Mouse (Mus musculus): ENCODE measurements at regions not wholly inside any gene's neighbourhood (a gene's known extent, or its start where the extent isn't known, plus 50 kb on each side); places are given as distances from the start of the nearest gene placed in this dataset.

DNA sequence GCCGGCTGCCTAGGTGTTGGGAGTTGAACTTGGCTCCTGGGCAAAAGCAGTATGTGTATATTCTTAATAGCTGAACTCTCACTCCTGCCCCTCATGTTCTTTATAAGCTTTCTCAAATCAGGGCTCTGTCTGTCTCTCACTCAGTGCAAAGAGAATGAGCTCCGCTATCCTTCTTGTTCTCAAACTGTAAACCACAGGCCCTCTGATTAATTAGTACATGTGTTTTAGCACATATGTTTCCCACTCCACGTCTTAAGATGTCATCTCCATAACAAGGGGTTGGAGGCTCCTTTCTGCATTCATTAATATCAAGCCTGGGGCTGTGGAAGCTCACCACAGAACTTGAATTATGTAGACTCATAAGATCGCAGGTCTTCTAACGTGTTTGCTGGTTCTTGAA, 104.7 kb downstream of the Nsun3 start:
- H3K27ac ChIP-seq: no peak overlapping the region
- H3K36me3 ChIP-seq: no peaks in the 10 kb centered on the region
- H3K9me3 ChIP-seq: no peaks in the 10 kb centered on the region
- H3K27me3 ChIP-seq (ENCODE audit: insufficient read depth, poor library complexity, severe bottlenecking): no peaks in the 10 kb centered on the region
- DNase-seq (ENCODE audit: low spot score): no peak
- 87% methylated on average over 5 of the region's 5 CpGs for WGBS
- H3K4me1 ChIP-seq (replicated peaks): no peaks in the 10 kb centered on the region
- no peak overlapping the region for H3K4me3 ChIP-seq

DNA sequence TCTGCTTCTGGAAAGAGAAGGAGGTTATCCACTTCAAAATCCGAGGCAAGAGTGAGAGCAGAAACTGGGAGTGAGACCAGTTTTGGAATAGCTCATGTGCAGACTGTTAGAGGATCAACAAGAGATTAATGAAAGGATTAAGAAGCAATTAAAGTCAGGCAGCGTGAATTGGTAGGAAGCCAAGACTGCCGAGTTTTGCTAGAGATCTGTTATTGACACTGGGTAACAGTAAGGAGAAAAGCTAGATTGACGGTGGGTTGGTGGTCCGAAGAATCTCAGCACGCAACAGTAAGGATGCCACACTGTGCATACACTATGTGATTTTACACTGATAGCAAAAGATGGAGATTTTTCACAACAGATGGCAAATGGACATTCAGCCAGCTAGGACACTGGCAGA, 109.8 kb downstream of the Nsun3 start:
- H3K9me3 ChIP-seq: no peaks in the 10 kb centered on the region
- no peak for DNase-seq (ENCODE audit: low spot score)
- H3K27me3 ChIP-seq (ENCODE audit: insufficient read depth, poor library complexity, severe bottlenecking): no peaks in the 10 kb centered on the region
- H3K27ac ChIP-seq: no peak overlapping the region
- no peak overlapping the region for H3K4me3 ChIP-seq
- H3K4me1 ChIP-seq (replicated peaks): no peaks in the 10 kb centered on the region
- 86% methylated on average over 6 of the region's 6 CpGs for WGBS
- H3K36me3 ChIP-seq: no peaks in the 10 kb centered on the region

DNA sequence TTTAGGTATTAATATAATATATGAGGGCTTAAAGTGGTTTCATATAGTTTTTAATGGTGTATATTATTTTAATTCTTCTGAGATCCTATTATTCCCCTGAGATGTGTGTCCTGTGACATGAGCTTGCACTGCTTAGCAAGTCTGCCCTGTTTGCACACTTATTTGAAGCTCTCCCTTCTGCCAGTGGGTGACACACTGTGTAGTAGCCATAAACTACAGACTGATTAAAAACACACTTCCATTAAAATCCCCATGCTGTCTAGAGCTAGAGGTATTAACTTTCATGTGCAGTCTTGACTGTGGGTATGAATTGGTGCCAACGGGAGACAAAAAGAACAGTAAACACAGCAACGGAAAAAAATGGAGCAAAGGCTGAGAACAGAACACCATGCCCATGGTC, 129.2 kb downstream of the Nsun3 start:
- no peaks in the 10 kb centered on the region for H3K4me1 ChIP-seq (replicated peaks)
- WGBS: 86% methylated on average over 2 of the region's 2 CpGs
- H3K27ac ChIP-seq: no peak overlapping the region
- H3K9me3 ChIP-seq: no peaks in the 10 kb centered on the region
- H3K27me3 ChIP-seq (ENCODE audit: insufficient read depth, poor library complexity, severe bottlenecking): no peaks in the 10 kb centered on the region
- no peak overlapping the region for H3K4me3 ChIP-seq
- H3K36me3 ChIP-seq: no peaks in the 10 kb centered on the region
- DNase-seq (ENCODE audit: low spot score): no peak

DNA sequence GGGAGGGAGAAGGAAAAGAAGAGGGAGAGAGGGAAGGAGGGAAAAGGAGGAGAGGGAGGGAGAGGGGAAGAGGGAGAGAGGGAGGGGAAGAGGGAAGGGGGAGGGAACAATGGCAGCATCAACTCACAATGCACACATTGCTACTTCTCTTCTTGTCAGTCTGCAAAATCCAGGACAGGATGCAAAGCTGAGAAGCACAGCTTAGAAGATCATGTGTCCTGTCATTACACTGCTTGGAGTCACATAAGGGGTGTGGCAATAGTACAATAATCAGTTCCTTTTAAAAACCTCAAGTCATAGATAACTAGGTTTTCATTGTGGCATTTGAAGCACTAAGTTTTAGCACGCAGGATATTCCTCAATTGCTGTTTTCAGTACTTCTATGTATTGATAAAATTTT, 132.2 kb downstream of the Nsun3 start:
- Histone ChIP-seq H3K4me1 (replicated peaks) (no peaks in the 10 kb centered on the region), H3K36me3 (no peaks in the 10 kb centered on the region), H3K4me3 (no peak overlapping the region), H3K9me3 (no peaks in the 10 kb centered on the region), H3K27me3 (ENCODE audit: insufficient read depth, poor library complexity, severe bottlenecking) (0 out of 2 replicates have a peak, but pooled peaks cover 3% of the 10 kb centered on the region), H3K27ac (no peak overlapping the region)
- DNase-seq (ENCODE audit: low spot score): no peak
- 84% methylated on average over 1 of the region's 1 CpGs for WGBS

DNA sequence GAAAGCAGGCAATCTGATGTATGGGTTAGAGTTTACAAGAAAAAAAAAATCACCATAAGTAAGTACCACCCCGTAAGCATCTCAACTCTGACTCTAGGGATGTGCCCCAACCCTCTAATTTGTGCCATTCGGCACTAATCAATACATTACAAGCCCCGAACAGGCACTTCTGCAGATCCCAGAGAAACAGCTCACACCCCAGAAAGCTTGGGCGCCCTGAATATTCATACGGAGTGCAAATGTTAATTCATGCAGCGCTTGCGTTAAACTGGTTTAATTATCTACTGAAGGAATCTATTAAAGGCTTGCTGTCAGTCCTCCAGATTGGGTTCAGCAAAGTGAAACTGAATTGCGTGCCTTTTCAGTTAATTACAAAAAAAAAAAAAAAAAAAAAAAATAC, 132.8 kb downstream of the Nsun3 start:
- Histone ChIP-seq H3K4me1 (replicated peaks) (no peaks in the 10 kb centered on the region), H3K27me3 (ENCODE audit: insufficient read depth, poor library complexity, severe bottlenecking) (0 out of 2 replicates have a peak, but pooled peaks cover 3% of the 10 kb centered on the region), H3K4me3 (no peak overlapping the region), H3K36me3 (no peaks in the 10 kb centered on the region), H3K27ac (no peak overlapping the region), H3K9me3 (no peaks in the 10 kb centered on the region)
- no peak for DNase-seq (ENCODE audit: low spot score)
- WGBS: 43% methylated on average over 8 of the region's 8 CpGs

DNA sequence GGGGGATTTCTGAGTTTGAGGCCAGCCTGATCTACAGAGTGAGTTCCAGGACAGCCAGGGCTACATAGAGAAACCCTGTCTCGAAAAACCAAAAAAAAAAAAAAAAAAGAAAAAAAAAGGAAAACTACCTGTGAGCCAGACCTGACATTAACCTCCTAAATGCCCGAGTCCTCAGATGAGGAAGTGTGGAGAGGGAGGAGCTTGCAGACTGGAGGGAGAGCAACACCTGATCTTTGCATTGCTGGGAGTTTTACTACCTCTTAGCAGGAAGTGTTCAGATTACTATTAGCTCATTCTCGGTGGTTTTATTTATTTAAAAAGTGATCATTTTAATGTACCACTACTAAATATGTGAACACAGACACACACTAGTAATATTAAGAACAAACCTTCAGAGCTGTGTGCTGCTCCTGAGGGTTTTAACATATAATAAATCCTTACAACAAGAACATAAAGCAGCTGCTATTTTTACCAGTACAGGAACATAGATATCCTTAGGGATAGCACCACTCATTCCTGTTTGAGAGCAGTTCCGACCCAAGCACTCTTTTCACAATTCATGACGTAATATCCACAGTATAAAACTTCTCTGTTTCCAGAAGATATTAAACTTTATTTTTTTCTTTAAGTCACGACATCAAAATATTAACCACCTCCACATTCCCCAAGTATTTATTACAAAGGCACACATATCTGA, 133.7 kb downstream of the Nsun3 start:
- no peak for DNase-seq (ENCODE audit: low spot score)
- no peak overlapping the region for H3K4me3 ChIP-seq
- H3K4me1 ChIP-seq (replicated peaks): no peaks in the 10 kb centered on the region
- H3K36me3 ChIP-seq: no peaks in the 10 kb centered on the region
- WGBS: 84% methylated on average over 6 of the region's 6 CpGs
- no peak overlapping the region for H3K27ac ChIP-seq
- no peaks in the 10 kb centered on the region for H3K9me3 ChIP-seq
- H3K27me3 ChIP-seq (ENCODE audit: insufficient read depth, poor library complexity, severe bottlenecking): 0 out of 2 replicates have a peak, but pooled peaks cover 3% of the 10 kb centered on the region

DNA sequence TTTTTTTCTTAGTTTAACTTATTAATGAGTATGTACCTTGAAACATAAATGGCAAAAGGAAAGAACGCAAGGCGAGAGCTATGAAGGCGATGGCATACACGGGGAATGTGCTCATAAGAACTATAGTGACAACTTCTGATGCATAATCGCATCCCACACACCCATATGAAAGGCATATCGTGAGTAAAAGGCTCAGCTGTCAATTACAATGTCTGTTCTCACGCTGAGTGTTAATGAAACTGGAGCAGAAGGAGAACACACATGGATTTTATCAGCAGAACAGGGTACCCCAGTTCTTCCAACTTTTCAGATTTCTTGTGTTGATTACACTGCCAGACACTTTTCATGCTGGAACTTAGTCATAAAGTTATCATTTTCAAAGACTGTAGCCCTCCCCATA, 135.8 kb downstream of the Nsun3 start:
- no peaks in the 10 kb centered on the region for H3K9me3 ChIP-seq
- WGBS: 88% methylated on average over 7 of the region's 7 CpGs
- no peak for DNase-seq (ENCODE audit: low spot score)

DNA sequence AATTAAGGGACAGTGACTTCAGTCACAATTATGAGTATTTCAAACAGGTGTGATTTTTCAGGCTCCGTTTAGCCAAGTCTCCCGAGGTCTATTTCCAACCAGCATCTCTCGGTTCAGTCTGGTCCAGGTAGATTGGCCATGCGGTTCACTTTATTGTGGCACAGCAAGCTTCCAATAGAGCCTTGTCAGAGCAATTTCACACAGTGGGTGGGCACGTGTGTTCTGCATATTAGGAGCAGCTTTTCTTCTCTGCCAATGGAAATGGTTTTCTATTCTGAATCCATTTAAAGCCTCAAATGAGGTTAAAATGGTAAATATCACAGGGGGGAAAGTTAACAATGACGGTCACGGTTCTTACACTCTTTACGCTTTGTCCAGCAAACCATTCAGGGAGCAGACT, 138.3 kb downstream of the Nsun3 start:
- H3K27me3 ChIP-seq (ENCODE audit: insufficient read depth, poor library complexity, severe bottlenecking): 0 out of 2 replicates have a peak, but pooled peaks cover 3% of the 10 kb centered on the region
- H3K9me3 ChIP-seq: no peaks in the 10 kb centered on the region
- H3K36me3 ChIP-seq: no peaks in the 10 kb centered on the region
- no peak overlapping the region for H3K27ac ChIP-seq
- no peaks in the 10 kb centered on the region for H3K4me1 ChIP-seq (replicated peaks)
- no peak overlapping the region for H3K4me3 ChIP-seq
- 55% methylated on average over 8 of the region's 8 CpGs for WGBS
- DNase-seq (ENCODE audit: low spot score): no peak

More for the DNA sequence above, 135.8 kb downstream of the Nsun3 start:
- no peak overlapping the region for H3K4me3 ChIP-seq
- H3K27ac ChIP-seq: no peak overlapping the region
- H3K27me3 ChIP-seq (ENCODE audit: insufficient read depth, poor library complexity, severe bottlenecking): 0 out of 2 replicates have a peak, but pooled peaks cover 3% of the 10 kb centered on the region
- H3K4me1 ChIP-seq (replicated peaks): no peaks in the 10 kb centered on the region
- no peaks in the 10 kb centered on the region for H3K36me3 ChIP-seq

DNA sequence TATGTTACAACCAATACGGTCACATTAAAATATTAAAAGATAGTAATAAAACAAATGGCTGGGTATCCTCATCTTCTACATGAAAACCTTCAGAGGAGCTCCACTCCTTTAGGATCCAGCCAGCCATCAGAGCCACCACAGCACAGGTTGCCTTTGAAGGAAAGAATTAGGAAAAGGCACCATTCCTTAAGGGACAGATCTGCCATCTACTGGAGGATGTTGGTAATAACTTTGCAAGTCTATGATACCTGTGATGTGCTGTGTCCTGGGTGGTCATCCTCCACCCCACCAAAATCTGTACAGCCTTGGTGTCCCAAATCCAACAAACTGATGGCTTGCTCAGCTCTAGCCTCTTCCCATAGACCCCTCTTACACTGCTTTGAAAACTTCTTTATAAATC, 140.5 kb downstream of the Nsun3 start:
- DNase-seq (ENCODE audit: low spot score): no peak
- H3K27ac ChIP-seq: no peak overlapping the region
- H3K4me1 ChIP-seq (replicated peaks): no peaks in the 10 kb centered on the region
- 75% methylated on average over 1 of the region's 1 CpGs for WGBS
- no peaks in the 10 kb centered on the region for H3K36me3 ChIP-seq
- no peak overlapping the region for H3K4me3 ChIP-seq
- H3K27me3 ChIP-seq (ENCODE audit: insufficient read depth, poor library complexity, severe bottlenecking): no peaks in the 10 kb centered on the region
- no peaks in the 10 kb centered on the region for H3K9me3 ChIP-seq

DNA sequence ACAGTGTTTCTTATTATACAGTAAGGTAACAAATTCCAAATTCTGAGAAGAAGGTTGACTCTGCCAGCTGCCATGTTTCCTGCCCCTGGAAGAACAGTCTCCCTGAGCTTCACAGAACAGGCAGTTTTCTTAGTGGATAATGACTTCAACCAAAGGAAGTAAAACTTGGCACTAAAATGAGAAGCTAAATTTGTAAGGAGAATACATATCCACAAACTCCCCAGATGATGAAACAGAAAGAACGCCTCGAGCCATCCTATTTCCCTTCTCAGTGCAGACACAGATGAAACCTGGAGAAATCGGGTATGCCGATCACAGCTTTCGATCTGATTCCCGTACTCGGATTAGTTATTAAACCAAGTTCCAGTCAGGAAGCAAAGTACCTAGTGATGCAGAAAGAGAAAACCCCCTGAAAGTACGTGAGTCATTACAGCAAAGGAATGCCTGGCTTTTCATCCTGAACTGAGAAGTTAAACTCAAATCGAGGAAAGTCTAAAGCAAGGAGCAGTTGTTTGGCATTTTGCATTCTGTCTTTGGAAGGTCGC, 143.7 kb downstream of the Nsun3 start:
- Histone ChIP-seq H3K4me1 (replicated peaks) (no peaks in the 10 kb centered on the region), H3K9me3 (0 out of 2 replicates have a peak, but pooled peaks cover 6% of the 10 kb centered on the region), H3K27ac (no peak overlapping the region), H3K4me3 (no peak overlapping the region), H3K36me3 (no peaks in the 10 kb centered on the region), H3K27me3 (ENCODE audit: insufficient read depth, poor library complexity, severe bottlenecking) (no peaks in the 10 kb centered on the region)
- no peak for DNase-seq (ENCODE audit: low spot score)
- WGBS: 88% methylated on average over 10 of the region's 10 CpGs

DNA sequence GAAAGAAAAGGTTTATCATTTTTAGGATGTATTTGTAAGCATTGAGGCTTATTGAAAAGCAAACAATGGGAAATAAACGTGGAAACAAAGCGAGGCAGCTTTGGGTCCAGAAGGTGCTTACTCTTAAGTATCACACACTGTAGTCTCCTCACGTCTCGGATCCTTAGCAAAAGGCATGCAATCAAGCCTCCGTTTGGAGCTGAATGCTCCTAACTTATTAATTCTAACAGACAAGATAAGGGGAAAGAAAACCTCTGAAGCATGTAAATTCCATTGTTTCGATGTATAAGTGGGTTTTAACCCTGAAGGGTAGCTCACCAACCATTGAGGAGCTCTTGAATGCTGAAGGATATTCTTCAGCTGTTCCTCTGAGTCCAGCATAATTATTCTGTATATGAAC, 162.7 kb downstream of the Nsun3 start:
- no peak overlapping the region for H3K4me3 ChIP-seq
- 58% methylated on average over 6 of the region's 6 CpGs for whole genome bisulfite sequencing

DNA sequence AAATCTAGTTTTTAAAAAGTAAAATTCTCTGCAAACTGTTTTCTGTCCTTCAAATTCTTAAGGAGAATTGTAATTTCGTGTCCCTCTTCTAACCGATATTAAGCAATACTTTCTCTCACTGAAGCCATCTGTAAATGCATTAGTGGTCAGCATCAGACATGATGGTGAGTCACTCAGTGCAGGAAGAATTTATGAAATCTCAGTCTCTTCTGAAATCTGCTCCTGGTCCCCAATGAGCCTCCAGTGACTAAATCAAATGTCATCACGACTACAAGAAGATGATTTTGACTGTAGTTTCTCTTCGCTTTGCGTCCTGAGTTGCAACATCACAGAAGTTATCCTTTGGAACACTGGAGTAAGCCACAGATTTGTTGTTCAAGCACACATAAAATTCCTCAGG, 175.7 kb downstream of the Nsun3 start:
- Histone ChIP-seq H3K36me3 (no peaks in the 10 kb centered on the region), H3K9me3 (no peaks in the 10 kb centered on the region), H3K27me3 (ENCODE audit: insufficient read depth, poor library complexity, severe bottlenecking) (no peaks in the 10 kb centered on the region), H3K4me1 (replicated peaks) (no peaks in the 10 kb centered on the region), H3K4me3 (no peak overlapping the region), H3K27ac (no peak overlapping the region)
- WGBS: 88% methylated on average over 5 of the region's 5 CpGs
- no peak for DNase-seq (ENCODE audit: low spot score)

More for the DNA sequence above, 162.7 kb downstream of the Nsun3 start:
- H3K9me3 ChIP-seq: no peaks in the 10 kb centered on the region
- no peak overlapping the region for H3K27ac ChIP-seq
- H3K36me3 ChIP-seq: no peaks in the 10 kb centered on the region
- no peaks in the 10 kb centered on the region for H3K4me1 ChIP-seq (replicated peaks)
- DNase-seq (ENCODE audit: low spot score): no peak
- no peaks in the 10 kb centered on the region for H3K27me3 ChIP-seq (ENCODE audit: insufficient read depth, poor library complexity, severe bottlenecking)

DNA sequence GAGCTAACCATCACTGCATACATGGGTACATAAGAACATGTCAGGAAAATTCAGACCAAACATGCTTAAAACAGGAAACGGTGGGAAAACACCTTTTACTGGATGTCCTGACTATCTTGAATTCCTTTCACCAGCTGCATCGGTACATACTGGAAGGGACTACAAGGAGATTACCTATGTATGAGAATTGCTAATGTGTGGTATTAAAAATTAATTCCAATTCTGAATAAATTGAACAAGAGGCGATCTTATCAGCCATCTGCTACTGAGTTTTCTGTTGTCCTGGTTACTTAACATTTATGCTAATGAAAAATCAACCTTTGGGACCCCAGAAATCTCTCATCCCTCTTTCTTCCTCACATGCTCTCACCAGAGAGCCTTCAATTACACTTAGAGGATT, 178.0 kb downstream of the Nsun3 start:
- no peaks in the 10 kb centered on the region for H3K9me3 ChIP-seq
- no peak overlapping the region for H3K27ac ChIP-seq
- H3K36me3 ChIP-seq: no peaks in the 10 kb centered on the region
- 86% methylated on average over 3 of the region's 3 CpGs for WGBS
- no peaks in the 10 kb centered on the region for H3K27me3 ChIP-seq (ENCODE audit: insufficient read depth, poor library complexity, severe bottlenecking)
- DNase-seq (ENCODE audit: low spot score): no peak
- H3K4me1 ChIP-seq (replicated peaks): no peaks in the 10 kb centered on the region
- H3K4me3 ChIP-seq: no peak overlapping the region
